Mouse (Mus musculus): ENCODE measurements around the gene Gm4724.
"Not testable (repeated sequence)": the region's sequence is repeated elsewhere in the genome, so short reads cannot be mapped to it uniquely, and the experiment has no call there.

Gm4724 gene

DNA sequence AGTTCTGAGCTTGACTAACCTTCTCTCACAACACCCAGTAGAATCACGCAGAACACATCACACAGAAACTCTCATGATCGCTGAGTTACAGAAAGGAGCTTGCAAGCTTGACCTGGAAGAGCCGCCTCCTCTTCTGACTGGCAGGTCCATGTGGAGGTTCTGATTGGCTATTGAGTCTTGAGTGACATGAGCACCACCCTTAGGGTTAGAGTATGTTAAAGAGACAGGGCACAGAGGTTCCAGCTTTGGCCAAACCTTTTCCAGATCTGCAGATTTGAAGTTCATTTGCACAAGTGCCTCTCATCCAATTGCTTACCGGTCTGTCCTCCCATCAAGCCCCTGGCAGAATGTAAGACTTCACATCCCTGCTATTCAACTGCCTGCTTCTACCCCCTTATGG is at the start of gene Gm4724:
Gene Gm4724, minus strand, starts transcription at position 101 of the 400 bp plus-strand sequence.
- not testable (repeated sequence) for DNase-seq (ENCODE audit: low spot score in 2 of 2)

- not testable (repeated sequence) for DNase-seq (ENCODE audit: low spot score in 2 of 2)
Observed at GRCm38 (mm10) chr2:175469685-175470084, 34.1 kb upstream of the Gm4724 start, which contains the start of gene Zfp965. Gene Zfp965, plus strand, starts transcription at chr2:175469985.
